Mouse (Mus musculus) frontal cortex, postnatal 36 days (tissue): ENCODE measurements at regions not wholly inside any gene's neighbourhood (a gene's known extent, or its start where the extent isn't known, plus 50 kb on each side); places are given as distances from the start of the nearest gene placed in this dataset.
A peak's percentile ranks its signal among the peaks of the same experiment; 100 is the strongest.
"Not testable (repeated sequence)": the region's sequence is repeated elsewhere in the genome, so short reads cannot be mapped to it uniquely, and the experiment has no call there.

Source experiments
- DNase-seq, 2 experiments: peaks; one replicate each; pipeline ENCODE4 v3.0.0; 2022; ENCODE audit warnings: low spot score in 2 of 2

- DNase-seq, result no peak
Measured at GRCm38 (mm10) chr8:8847579-8847978, 157.3 kb upstream of the Arglu1 start.

GRCm38 (mm10) chr8:8842326-8842725 lies 152.0 kb upstream of the Arglu1 start:
- DNase-seq, result no peak

- not testable (repeated sequence) for DNase-seq
Measured at GRCm38 (mm10) chr8:8836166-8836565, 145.8 kb upstream of the Arglu1 start.

GRCm38 (mm10) chr8:8831306-8831705 lies 141.0 kb upstream of the Arglu1 start:
- DNase-seq, result no peak

DNA sequence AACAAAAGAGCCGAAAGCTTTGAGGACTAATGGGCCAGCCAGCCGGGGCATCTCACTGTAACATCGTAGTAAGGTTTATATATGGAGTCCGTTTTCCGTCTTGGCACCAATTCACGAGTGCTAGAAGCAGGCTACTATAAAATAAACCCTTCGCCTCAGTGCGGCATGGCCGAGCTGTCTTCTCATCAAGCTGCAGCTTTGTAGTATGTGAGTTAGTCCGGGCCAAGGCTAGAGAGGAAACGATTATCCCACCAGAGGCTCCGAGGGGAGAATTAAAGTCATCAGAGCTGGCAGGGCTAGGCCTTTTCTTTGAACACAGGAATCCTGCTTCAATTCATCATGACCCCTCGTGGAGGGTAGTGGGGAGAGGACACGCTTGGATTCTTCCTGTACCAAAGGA lies 138.9 kb upstream of the Arglu1 start:
- no peak for DNase-seq

DNA sequence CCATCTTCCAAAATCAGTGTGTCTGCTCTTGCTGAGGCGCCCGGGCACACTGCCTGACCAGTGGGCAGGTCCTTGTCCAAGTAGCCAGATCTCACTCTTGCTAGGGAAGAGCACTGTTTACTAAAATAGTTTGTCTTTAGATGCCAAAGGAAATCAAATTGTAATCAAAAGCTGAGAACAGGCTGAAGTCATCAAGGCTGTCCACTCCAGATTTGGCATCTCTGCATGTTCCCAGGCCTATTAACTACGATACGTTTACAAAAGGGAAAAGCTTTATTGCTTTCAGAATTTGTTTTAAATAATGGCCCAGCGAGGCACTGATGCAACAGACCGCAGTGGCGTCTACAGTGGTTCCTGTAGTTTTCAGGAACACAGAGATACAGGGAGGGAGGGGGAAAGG lies 137.2 kb upstream of the Arglu1 start:
- no peak for DNase-seq

DNA sequence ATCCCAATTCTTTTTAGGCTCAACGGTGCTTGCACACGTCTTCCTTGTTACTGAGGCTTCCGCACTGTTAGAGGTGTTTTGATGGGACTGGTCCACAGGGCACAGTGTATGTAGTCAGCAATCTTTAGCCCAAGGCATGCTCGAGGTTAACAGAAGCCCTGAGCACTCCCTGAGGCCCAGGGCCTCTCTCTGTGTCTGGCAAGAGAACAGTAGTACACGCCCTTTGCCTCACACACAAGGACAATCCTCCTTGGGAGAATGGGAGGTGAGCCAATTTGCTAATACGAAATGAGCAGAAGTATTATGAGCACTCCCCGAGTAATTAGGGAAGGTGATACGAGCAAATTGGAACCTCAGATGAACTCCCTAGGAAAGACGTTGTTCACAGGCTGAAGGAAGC lies 136.5 kb upstream of the Arglu1 start:
- DNase-seq, result no peak

DNA sequence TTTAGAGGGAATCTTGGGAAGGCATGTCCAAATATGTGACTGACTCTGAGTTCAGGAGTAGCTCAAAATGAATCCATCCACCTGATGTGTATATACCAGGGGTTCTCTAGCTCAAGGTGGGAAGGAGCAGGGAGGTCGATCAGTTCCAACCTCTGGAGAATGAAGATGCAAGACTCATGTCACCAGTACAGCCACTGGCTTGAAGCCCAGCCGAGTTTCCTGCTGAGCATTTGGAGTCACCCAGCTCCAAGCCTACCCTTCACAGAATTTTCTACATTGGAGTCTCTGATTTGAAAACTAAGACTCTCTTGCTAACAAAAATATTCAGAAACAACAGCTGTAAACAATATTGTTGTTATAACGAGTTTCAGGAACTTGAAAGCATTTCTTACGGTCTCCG lies 134.6 kb upstream of the Arglu1 start:
- no peak for DNase-seq

DNA sequence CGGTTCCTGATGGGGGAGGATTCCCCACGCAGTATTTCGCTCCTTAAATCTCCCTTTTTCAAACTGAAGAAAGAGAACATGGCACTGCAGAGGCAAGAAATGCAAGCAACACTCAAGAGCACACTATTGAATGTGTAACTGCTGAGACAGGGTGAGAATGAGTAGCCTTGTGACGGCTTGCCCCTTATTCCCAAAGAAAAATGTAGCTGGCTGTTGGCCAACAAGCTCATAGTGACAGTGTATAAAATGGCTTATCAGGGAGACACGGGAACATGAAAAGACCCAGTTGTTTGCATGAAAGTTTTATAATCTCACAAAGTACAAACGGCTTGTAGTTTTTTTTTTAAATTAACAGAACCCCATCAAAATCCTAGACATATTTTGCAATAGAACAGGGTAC lies 130.8 kb upstream of the Arglu1 start:
- no peak for DNase-seq

DNA sequence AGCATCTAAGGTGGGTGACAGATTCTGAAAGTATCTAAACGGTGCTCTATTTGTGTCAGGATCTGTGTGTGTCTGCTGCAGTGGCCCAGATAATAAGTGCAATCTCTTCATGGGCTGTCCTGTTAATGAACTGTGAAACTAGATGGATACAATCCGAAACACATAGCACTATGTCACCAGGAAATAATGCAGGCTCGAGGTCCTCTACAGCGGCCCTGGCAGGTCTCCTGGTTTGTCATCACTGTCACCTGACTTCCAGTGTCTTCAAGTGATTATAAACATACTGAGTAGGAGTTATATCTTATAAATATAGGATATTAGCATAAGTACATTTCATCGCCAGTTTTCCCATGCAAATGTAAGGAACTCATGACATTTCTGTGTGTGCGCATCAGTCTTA lies 130.3 kb upstream of the Arglu1 start:
- no peak for DNase-seq

- DNase-seq, result no peak
Measured at GRCm38 (mm10) chr8:8819233-8819931, 129.1 kb upstream of the Arglu1 start.

DNA sequence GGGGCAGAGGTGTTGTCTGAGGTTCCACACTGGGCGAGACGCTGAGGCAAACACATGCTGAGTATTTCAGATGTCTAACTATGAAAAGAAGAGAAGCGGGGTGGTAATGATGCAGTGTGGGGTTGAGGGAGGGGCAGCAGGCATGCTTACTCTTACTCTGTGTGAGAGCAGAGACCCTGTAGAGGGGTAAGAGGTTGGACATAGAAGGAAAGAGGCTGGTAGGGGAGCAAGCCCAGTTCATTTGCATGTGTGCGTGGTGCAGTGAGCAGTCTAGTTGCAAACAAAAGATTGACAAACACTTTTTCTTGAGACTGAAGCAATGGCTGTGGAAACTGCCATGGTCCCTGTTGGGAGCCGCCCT lies 122.5 kb upstream of the Arglu1 start:
- no peak for DNase-seq

DNA sequence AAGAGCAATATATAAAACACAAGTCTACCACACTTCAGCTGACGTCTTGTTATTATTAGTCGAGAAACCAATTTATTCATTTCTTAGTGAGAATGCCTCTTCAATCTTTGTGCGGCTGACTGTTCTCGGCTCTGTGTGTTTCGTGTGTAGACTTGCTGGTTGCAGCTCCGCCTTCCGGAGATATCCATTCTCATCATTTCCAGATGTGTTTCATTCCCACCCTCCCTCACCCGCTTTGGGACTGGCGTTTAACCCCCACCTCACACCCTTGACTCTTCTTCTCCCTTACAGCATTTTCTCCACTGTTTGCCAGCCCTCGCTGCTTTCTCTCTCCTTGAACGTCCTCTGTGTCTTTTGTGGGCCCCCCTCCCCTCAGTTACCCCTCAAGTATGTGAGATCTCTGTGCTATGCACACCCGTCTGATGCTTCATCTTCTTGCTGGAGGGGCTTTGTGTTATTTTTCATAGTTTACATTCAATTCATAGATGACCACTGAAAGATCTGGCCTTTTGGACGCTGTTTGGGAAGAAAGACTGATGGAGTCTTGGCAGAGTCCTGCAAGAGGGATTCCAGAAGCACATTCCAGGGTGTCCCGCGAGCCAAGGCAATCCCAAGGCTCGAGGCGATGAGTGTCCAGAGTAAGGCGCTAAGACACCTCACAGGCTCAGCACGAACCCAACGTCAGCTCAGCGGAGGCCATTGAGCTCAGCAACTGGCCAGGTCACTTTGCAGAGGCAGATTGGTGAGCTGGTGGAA lies 121.9 kb upstream of the Arglu1 start:
- DNase-seq, result no peak

DNA sequence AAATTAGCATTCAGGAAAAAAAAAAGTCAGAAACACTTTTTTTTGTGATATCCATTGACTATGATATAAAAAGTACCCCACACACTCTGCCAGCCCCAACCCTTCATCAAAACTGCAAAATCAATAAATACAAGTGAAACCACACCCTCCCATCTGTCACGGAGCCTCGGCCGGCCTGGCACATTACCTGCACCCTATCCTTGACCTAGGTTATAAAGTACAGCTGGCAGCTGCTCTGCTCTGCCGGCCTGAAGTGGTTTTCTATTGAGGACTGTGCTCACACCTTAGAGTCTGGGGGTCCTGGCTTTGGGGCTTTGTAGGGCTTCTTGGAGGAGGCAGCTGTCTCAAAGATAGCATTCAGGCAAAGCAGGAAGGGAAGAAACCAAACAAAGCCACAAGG lies 120.6 kb upstream of the Arglu1 start:
- no peak for DNase-seq

DNA sequence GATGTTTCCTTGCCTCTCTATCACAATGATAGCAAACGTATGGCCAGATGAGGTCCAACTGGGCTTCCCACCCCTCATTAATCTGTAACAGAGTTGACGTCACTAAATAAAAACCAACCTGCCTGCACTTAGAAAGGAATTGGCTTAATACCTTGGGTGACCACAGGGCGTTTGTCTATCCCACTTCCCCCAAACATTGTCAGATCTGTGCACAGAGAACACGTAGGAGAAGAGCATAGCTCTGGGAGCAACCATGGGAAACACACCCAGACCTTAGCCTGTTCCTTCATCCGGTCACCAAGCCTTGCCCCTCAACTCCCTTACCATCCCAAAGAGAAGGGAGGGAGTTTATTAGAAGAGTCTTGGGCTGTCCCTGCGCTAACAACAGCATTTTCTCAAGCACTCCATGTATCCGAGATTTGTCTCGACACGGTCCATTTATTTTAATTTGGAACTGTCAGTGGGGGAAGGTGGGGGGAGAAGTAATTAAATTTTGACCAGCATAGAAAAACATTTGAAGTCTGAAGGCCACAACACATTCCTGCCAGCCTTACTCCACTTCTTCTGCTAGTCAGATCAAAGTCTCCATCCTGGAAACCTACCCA lies 119.6 kb upstream of the Arglu1 start:
- no peak for DNase-seq

- no peak for DNase-seq
Measured at GRCm38 (mm10) chr8:8809349-8809748, 119.0 kb upstream of the Arglu1 start.

DNA sequence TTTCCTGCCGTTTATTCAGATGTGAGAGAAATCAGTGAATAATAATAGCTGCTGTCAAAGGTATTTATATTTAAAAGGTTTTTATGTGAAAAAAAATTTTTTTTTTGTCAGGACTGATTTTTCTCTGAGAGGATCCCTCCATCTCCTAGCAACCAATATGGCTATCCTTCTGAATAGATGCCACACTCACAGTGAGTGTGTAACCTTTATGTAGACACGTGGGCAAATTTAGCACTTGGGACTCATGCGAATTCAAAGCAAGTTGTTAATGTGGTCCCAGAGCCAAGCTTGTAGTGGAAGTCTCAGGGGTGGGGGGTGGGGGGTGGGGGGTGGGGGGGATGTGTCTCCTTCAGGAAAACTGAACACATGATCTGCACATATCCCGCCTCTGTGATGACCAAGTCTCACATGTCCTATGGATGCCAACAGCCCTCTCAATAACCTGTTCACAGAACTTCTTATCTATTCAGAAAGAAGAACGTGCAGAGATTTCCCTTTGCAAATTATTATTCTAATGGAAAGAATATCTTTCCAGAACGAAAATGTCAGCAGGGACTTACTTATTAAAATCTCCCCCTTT lies 112.5 kb upstream of the Arglu1 start:
- DNase-seq, result peak in 1 of 2 experiments; percentile 12

- peak in 1 of 2 experiments; percentile 3 for DNase-seq
Measured at GRCm38 (mm10) chr8:8802317-8802716, 112.0 kb upstream of the Arglu1 start.

- no peak for DNase-seq
Measured at GRCm38 (mm10) chr8:8801578-8801977, 111.3 kb upstream of the Arglu1 start.

DNA sequence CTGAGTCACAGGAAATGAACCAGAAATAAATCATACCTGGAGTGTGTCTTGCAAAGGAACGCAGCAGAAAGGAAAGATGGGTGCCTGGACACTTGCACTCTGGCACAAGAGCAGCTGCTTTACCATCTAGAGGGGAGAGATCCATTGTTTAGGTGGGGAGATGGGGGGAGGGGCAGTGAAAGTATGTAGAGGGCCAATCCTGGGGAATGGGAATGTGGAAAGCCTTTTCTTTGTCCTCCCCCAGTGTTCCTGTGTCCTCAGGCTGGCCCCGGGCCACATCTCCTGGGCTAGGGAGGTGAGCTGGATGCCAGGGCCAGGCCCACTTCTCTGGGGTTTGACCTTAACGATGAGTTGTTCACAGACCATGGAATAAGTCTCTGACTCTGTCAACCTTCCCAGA lies 107.2 kb upstream of the Arglu1 start:
- no peak for DNase-seq

GRCm38 (mm10) chr8:8796951-8797350 lies 106.6 kb upstream of the Arglu1 start:
- DNase-seq, result no peak

GRCm38 (mm10) chr8:8794711-8795110 lies 104.4 kb upstream of the Arglu1 start:
- no peak for DNase-seq

GRCm38 (mm10) chr8:8779931-8780330 lies 89.6 kb upstream of the Arglu1 start:
- no peak for DNase-seq
